Mouse (Mus musculus): ENCODE results near the gene Tnip1.

DNA sequence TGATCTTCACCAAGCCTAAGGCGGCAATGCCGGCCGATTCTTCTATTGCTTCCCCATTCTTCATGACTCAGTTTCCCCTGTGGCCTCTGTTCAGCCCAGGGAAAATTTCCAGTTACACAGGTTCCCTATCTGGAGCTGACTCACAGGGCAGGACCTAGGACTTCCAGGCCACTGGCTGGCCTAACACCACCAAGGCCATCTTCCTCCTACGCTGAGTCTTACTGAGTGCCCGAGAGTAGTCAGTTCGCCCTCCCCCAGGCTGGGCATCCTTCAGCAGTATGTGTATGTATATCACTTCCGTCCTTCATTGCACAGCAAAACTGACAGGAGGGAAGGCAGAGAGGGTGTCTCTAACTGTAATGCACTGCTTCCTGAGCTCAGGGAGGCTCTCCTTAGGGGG lies 28.5 kb downstream of the Tnip1 start:
- TF ChIP-seq POLR2A (IDR thresholded peaks at IDR 0.05; ENCODE audit: low read depth, low read length) = no peak
- TF ChIP-seq CTCF (IDR thresholded peaks at IDR 0.05; ENCODE audit: extremely low read depth, insufficient read length, insufficient replicate concordance, low read depth, low read length) = no peak
